Mouse (Mus musculus) midbrain, embryonic 12.5 days (tissue): ENCODE data around the gene Wdr34. TPM values are rescaled to one million over a fixed set of nuclear protein-coding genes. Genes with fewer than 3 reads are reported as not detected.

Experiments
- ATAC-seq: fragments of 200-750 bp; cut with Nextera tagmentation; 2 replicates; pipeline ENCODE4 v1.8.0; 2017; ENCODE audit warnings: low read depth, moderate TSS enrichment, moderate library complexity; ENCODE audit not compliant: low FRiP score
- H3K27ac ChIP-seq: fragments of 300-500 bp; sonication (generic); replicated peaks from 2 replicates; pipeline ENCODE4 v1.5.1; 2016; ENCODE audit warnings: mild to moderate bottlenecking
- H3K27me3 ChIP-seq: fragments of 300-500 bp; sonication (generic); 2 replicates; pipeline ENCODE4 v1.6.1; 2016; ENCODE audit warnings: mild to moderate bottlenecking
- H3K36me3 ChIP-seq: fragments of 300-500 bp; sonication (generic); 2 replicates; pipeline ENCODE4 v1.6.1; 2016
- H3K4me1 ChIP-seq: fragments of 300-500 bp; sonication (generic); 2 replicates; pipeline ENCODE4 v1.6.1; 2016
- H3K4me2 ChIP-seq: fragments of 300-500 bp; sonication (generic); replicated peaks from 2 replicates; pipeline ENCODE4 v1.6.1; 2016; ENCODE audit warnings: mild to moderate bottlenecking, moderate library complexity
- H3K4me3 ChIP-seq: fragments of 300-500 bp; sonication (generic); 2 replicates; pipeline ENCODE4 v1.5.1; 2016; ENCODE audit warnings: mild to moderate bottlenecking
- H3K9ac ChIP-seq: fragments of 300-500 bp; sonication (generic); replicated peaks from 2 replicates; pipeline ENCODE4 v1.6.1; 2016; ENCODE audit warnings: mild to moderate bottlenecking, moderate library complexity
- H3K9me3 ChIP-seq: fragments of 300-500 bp; sonication (generic); 2 replicates; pipeline ENCODE4 v1.6.1; 2016; ENCODE audit warnings: mild to moderate bottlenecking
- WGBS: fragments of 180-500 bp; shearing (Covaris S2); methylation state at CpG from one replicate; pipeline ENCODE4 v1.1.7; 2016; 5-methylcytosine and 5-hydroxymethylcytosine counted together
- microRNA-seq: library from miRNA; unstranded; fragments of <30 nt; microRNA quantifications from one replicate; pipeline ENCODE4, GENCODE M21; 2017
- polyA plus RNA-seq: library from polyadenylated mRNA; unstranded; fragments of >200 nt; fragmentation: Nextera tagmentation; extraction: Ambion mirVana; gene quantifications from 2 replicates; pipeline ENCODE4 v1.2.1, GENCODE M21; 2016

Wdr34 gene
- polyA plus RNA-seq, 1 experiment from 2014 or later: 38.0 TPM

GRCm38 (mm10) chr2:30009101-30009500 lies 39.6 kb downstream of the Wdr34 start:
- WGBS: 81% methylated on average over 1 of the region's 1 CpGs
- no peak overlapping the region for H3K4me3 ChIP-seq
- no peaks in the 10 kb centered on the region for H3K27me3 ChIP-seq
- no peak overlapping the region for H3K9ac ChIP-seq
- H3K4me2 ChIP-seq: no peak overlapping the region
- no peak overlapping the region for H3K27ac ChIP-seq
- ATAC-seq: no peak
- peaks cover 98% of the 10 kb centered on the region for H3K36me3 ChIP-seq
- no peaks in the 10 kb centered on the region for H3K9me3 ChIP-seq
- H3K4me1 ChIP-seq: no peaks in the 10 kb centered on the region

DNA sequence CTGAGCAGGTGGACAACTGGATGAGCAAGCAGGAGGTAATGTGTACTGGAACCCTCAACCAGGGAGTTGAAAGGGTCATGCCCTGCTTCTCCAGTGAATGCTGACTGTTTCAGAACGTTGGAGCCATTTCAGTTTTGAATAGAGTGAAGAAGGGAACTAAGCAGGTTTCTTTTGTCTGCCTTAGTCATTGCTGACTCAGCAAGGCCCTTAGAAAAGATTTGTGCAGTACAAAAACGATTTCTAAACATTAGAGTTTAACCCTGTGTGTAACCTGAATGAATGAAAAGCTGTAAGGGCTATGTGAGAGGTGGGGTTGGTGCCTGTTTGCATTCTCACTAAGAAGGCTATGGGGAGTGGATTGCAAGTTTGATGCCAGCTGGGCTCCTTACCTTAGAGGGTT lies 56.7 kb downstream of the Wdr34 start:
- 69% methylated on average over 2 of the region's 2 CpGs for WGBS
- no peak overlapping the region for H3K9ac ChIP-seq
- H3K4me3 ChIP-seq: no peak overlapping the region
- H3K36me3 ChIP-seq: peaks cover 99% of the 10 kb centered on the region
- H3K4me2 ChIP-seq: no peak overlapping the region
- no peak overlapping the region for H3K27ac ChIP-seq
- H3K27me3 ChIP-seq: no peaks in the 10 kb centered on the region
- no peak for ATAC-seq
- no peaks in the 10 kb centered on the region for H3K9me3 ChIP-seq
- no peaks in the 10 kb centered on the region for H3K4me1 ChIP-seq

Small RNA genes lying within 50 kb of the gene (microRNA-seq; reads per million reads assigned to microRNA genes)
- gene Mir6997: 1.4 reads per million

Other genes starting within 250 kb of the Wdr34 start
- gene Slc27a4, start 246.2 kb downstream of the Wdr34 start, polyA plus RNA-seq: 26.2 and 27.8 TPM in 2 replicates
- 15.3 and 19.0 TPM in 2 replicates for gene Urm1, start 228.8 kb downstream of the Wdr34 start, polyA plus RNA-seq
- gene Cercam, start 179.7 kb downstream of the Wdr34 start, polyA plus RNA-seq: 22.3 and 22.6 TPM in 2 replicates
- gene Odf2, start 159.7 kb downstream of the Wdr34 start, polyA plus RNA-seq: 108 and 110 TPM in 2 replicates
- 73.1 and 77.8 TPM in 2 replicates for gene Gle1, start 113.5 kb downstream of the Wdr34 start, polyA plus RNA-seq
- gene Sptan1, start 83.3 kb downstream of the Wdr34 start, polyA plus RNA-seq: 166 and 169 TPM in 2 replicates
- gene Set, start 8.5 kb upstream of the Wdr34 start, polyA plus RNA-seq: 627 and 693 TPM in 2 replicates
- gene Pkn3, start 28.8 kb upstream of the Wdr34 start, polyA plus RNA-seq: 8.7 and 9.2 TPM in 2 replicates
- 22.8 and 23.9 TPM in 2 replicates for gene Zdhhc12, start 44.8 kb upstream of the Wdr34 start, polyA plus RNA-seq
- gene Zer1, start 75.7 kb upstream of the Wdr34 start, polyA plus RNA-seq: 11.6 and 11.7 TPM in 2 replicates
- 11.2 and 12.9 TPM in 2 replicates for gene Tbc1d13, start 84.9 kb upstream of the Wdr34 start, polyA plus RNA-seq
- 13.9 and 14.2 TPM in 2 replicates for gene Endog, start 122.6 kb upstream of the Wdr34 start, polyA plus RNA-seq
- gene Spout1, start 129.6 kb upstream of the Wdr34 start, polyA plus RNA-seq: 60.4 and 64.0 TPM in 2 replicates
- gene Kyat1, start 157.0 kb upstream of the Wdr34 start, polyA plus RNA-seq: 12.6 and 12.8 TPM in 2 replicates
- 40.3 and 46.7 TPM in 2 replicates for gene Lrrc8a, start 188.8 kb upstream of the Wdr34 start, polyA plus RNA-seq
- 0.39 and 0.51 TPM in 2 replicates for gene Gm28035, start 191.7 kb upstream of the Wdr34 start, polyA plus RNA-seq
- gene Phyhd1, start 217.3 kb upstream of the Wdr34 start, polyA plus RNA-seq: 4.4 and 7.1 TPM in 2 replicates
- gene Gm28038, start 232.2 kb upstream of the Wdr34 start, polyA plus RNA-seq: not detected in 2 replicates
- 25.5 and 28.2 TPM in 2 replicates for gene Dolk, start 237.5 kb upstream of the Wdr34 start, polyA plus RNA-seq
- 34.3 and 37.7 TPM in 2 replicates for gene Nup188, start 237.5 kb upstream of the Wdr34 start, polyA plus RNA-seq